Mouse (Mus musculus) midbrain, embryonic 12.5 days (tissue): ENCODE results near the gene Vwf. TPM values are rescaled to one million over a fixed set of nuclear protein-coding genes. Genes with fewer than 3 reads are reported as not detected.

Source experiments
- ATAC-seq: fragments of 200-750 bp; cut with Nextera tagmentation; 2 replicates; pipeline ENCODE4 v1.8.0; 2017; ENCODE audit warnings: low read depth, moderate TSS enrichment, moderate library complexity; ENCODE audit not compliant: low FRiP score
- H3K27ac ChIP-seq: fragments of 300-500 bp; sonication (generic); replicated peaks from 2 replicates; pipeline ENCODE4 v1.5.1; 2016; ENCODE audit warnings: mild to moderate bottlenecking
- H3K27me3 ChIP-seq: fragments of 300-500 bp; sonication (generic); 2 replicates; pipeline ENCODE4 v1.6.1; 2016; ENCODE audit warnings: mild to moderate bottlenecking
- H3K36me3 ChIP-seq: fragments of 300-500 bp; sonication (generic); 2 replicates; pipeline ENCODE4 v1.6.1; 2016
- H3K4me1 ChIP-seq: fragments of 300-500 bp; sonication (generic); 2 replicates; pipeline ENCODE4 v1.6.1; 2016
- H3K4me2 ChIP-seq: fragments of 300-500 bp; sonication (generic); replicated peaks from 2 replicates; pipeline ENCODE4 v1.6.1; 2016; ENCODE audit warnings: mild to moderate bottlenecking, moderate library complexity
- H3K4me3 ChIP-seq: fragments of 300-500 bp; sonication (generic); 2 replicates; pipeline ENCODE4 v1.5.1; 2016; ENCODE audit warnings: mild to moderate bottlenecking
- H3K9ac ChIP-seq: fragments of 300-500 bp; sonication (generic); replicated peaks from 2 replicates; pipeline ENCODE4 v1.6.1; 2016; ENCODE audit warnings: mild to moderate bottlenecking, moderate library complexity
- H3K9me3 ChIP-seq: fragments of 300-500 bp; sonication (generic); 2 replicates; pipeline ENCODE4 v1.6.1; 2016; ENCODE audit warnings: mild to moderate bottlenecking
- WGBS: fragments of 180-500 bp; shearing (Covaris S2); methylation state at CpG from one replicate; pipeline ENCODE4 v1.1.7; 2016; 5-methylcytosine and 5-hydroxymethylcytosine counted together
- polyA plus RNA-seq: library from polyadenylated mRNA; unstranded; fragments of >200 nt; fragmentation: Nextera tagmentation; extraction: Ambion mirVana; gene quantifications from 2 replicates; pipeline ENCODE4 v1.2.1, GENCODE M21; 2016

Vwf gene
- polyA plus RNA-seq, 1 experiment from 2014 or later, result 15.3 TPM

- Histone ChIP-seq H3K4me2 (no peak overlapping the region), H3K4me3 (no peak overlapping the region), H3K36me3 (no peaks in the 10 kb centered on the region), H3K9me3 (no peaks in the 10 kb centered on the region), H3K4me1 (no peaks in the 10 kb centered on the region), H3K27me3 (no peaks in the 10 kb centered on the region), H3K9ac (no peak overlapping the region), H3K27ac (no peak overlapping the region)
- 73% methylated on average over 6 of the region's 6 CpGs for WGBS
- no peak for ATAC-seq
Observed at GRCm38 (mm10) chr6:125552760-125553159, 6.2 kb downstream of the Vwf start.

GRCm38 (mm10) chr6:125553551-125553950 lies 7.0 kb downstream of the Vwf start:
- Histone ChIP-seq H3K27ac (no peak overlapping the region), H3K4me3 (no peak overlapping the region), H3K9me3 (no peaks in the 10 kb centered on the region), H3K27me3 (no peaks in the 10 kb centered on the region), H3K4me2 (no peak overlapping the region), H3K9ac (no peak overlapping the region), H3K36me3 (no peaks in the 10 kb centered on the region), H3K4me1 (no peaks in the 10 kb centered on the region)
- ATAC-seq, result no peak
- WGBS, result 89% methylated on average over 4 of the region's 4 CpGs

- H3K4me2 ChIP-seq, result no peak overlapping the region
- 0 out of 2 replicates have a peak, but pooled peaks cover 3% of the 10 kb centered on the region for H3K4me1 ChIP-seq
- no peak for ATAC-seq
- no peaks in the 10 kb centered on the region for H3K27me3 ChIP-seq
- no peaks in the 10 kb centered on the region for H3K9me3 ChIP-seq
- no peak overlapping the region for H3K9ac ChIP-seq
- 88% methylated on average over 8 of the region's 8 CpGs for WGBS
- no peak overlapping the region for H3K4me3 ChIP-seq
- no peak overlapping the region for H3K27ac ChIP-seq
- H3K36me3 ChIP-seq, result no peaks in the 10 kb centered on the region
Observed at GRCm38 (mm10) chr6:125558831-125559230, 12.3 kb downstream of the Vwf start.

- no peaks in the 10 kb centered on the region for H3K36me3 ChIP-seq
- 0 out of 2 replicates have a peak, but pooled peaks cover 3% of the 10 kb centered on the region for H3K4me1 ChIP-seq
- H3K9ac ChIP-seq, result no peak overlapping the region
- no peak overlapping the region for H3K4me3 ChIP-seq
- no peak for ATAC-seq
- H3K4me2 ChIP-seq, result no peak overlapping the region
- H3K27ac ChIP-seq, result no peak overlapping the region
- 79% methylated on average over 5 of the region's 5 CpGs for WGBS
- H3K27me3 ChIP-seq, result no peaks in the 10 kb centered on the region
- no peaks in the 10 kb centered on the region for H3K9me3 ChIP-seq
Observed at GRCm38 (mm10) chr6:125561031-125561430, 14.5 kb downstream of the Vwf start.

- Histone ChIP-seq H3K4me3 (no peak overlapping the region), H3K4me2 (no peak overlapping the region), H3K4me1 (0 out of 2 replicates have a peak, but pooled peaks cover 3% of the 10 kb centered on the region), H3K27ac (no peak overlapping the region), H3K36me3 (no peaks in the 10 kb centered on the region), H3K27me3 (no peaks in the 10 kb centered on the region), H3K9ac (no peak overlapping the region), H3K9me3 (no peaks in the 10 kb centered on the region)
- 79% methylated on average over 2 of the region's 2 CpGs for WGBS
- ATAC-seq, result no peak
Observed at GRCm38 (mm10) chr6:125561521-125561920, 14.9 kb downstream of the Vwf start.

- Histone ChIP-seq H3K4me3 (no peak overlapping the region), H3K36me3 (no peaks in the 10 kb centered on the region), H3K9me3 (no peaks in the 10 kb centered on the region), H3K4me2 (no peak overlapping the region), H3K27me3 (no peaks in the 10 kb centered on the region), H3K4me1 (0 out of 2 replicates have a peak, but pooled peaks cover 3% of the 10 kb centered on the region), H3K27ac (no peak overlapping the region), H3K9ac (no peak overlapping the region)
- WGBS, result 66% methylated on average over 7 of the region's 7 CpGs
- no peak for ATAC-seq
Observed at GRCm38 (mm10) chr6:125564812-125565281, 18.3 kb downstream of the Vwf start.

- H3K4me1 ChIP-seq, result 0 out of 2 replicates have a peak, but pooled peaks cover 3% of the 10 kb centered on the region
- no peaks in the 10 kb centered on the region for H3K36me3 ChIP-seq
- H3K4me3 ChIP-seq, result no peak overlapping the region
- H3K4me2 ChIP-seq, result no peak overlapping the region
- H3K9me3 ChIP-seq, result no peaks in the 10 kb centered on the region
- no peaks in the 10 kb centered on the region for H3K27me3 ChIP-seq
- H3K27ac ChIP-seq, result no peak overlapping the region
- no peak overlapping the region for H3K9ac ChIP-seq
- ATAC-seq, result no peak
- 87% methylated on average over 6 of the region's 6 CpGs for WGBS
Observed at GRCm38 (mm10) chr6:125565326-125565725, 18.8 kb downstream of the Vwf start.

GRCm38 (mm10) chr6:125566656-125567055 lies 20.1 kb downstream of the Vwf start:
- no peak overlapping the region for H3K27ac ChIP-seq
- ATAC-seq, result no peak
- no peak overlapping the region for H3K4me3 ChIP-seq
- WGBS, result 96% methylated on average over 3 of the region's 3 CpGs
- H3K36me3 ChIP-seq, result no peaks in the 10 kb centered on the region
- no peak overlapping the region for H3K4me2 ChIP-seq
- H3K9me3 ChIP-seq, result no peaks in the 10 kb centered on the region
- no peaks in the 10 kb centered on the region for H3K27me3 ChIP-seq
- H3K9ac ChIP-seq, result no peak overlapping the region
- 0 out of 2 replicates have a peak, but pooled peaks cover 3% of the 10 kb centered on the region for H3K4me1 ChIP-seq

- Histone ChIP-seq H3K27ac (no peak overlapping the region), H3K4me3 (no peak overlapping the region), H3K9ac (no peak overlapping the region), H3K9me3 (no peaks in the 10 kb centered on the region), H3K4me1 (peaks cover 11% of the 10 kb centered on the region), H3K4me2 (no peak overlapping the region), H3K27me3 (no peaks in the 10 kb centered on the region), H3K36me3 (no peaks in the 10 kb centered on the region)
- 80% methylated on average over 2 of the region's 2 CpGs for WGBS
- ATAC-seq, result no peak
Observed at GRCm38 (mm10) chr6:125568381-125568780, 21.8 kb downstream of the Vwf start.

GRCm38 (mm10) chr6:125572291-125573188 lies 26.0 kb downstream of the Vwf start:
- Histone ChIP-seq H3K27me3 (no peaks in the 10 kb centered on the region; the same call in 1 of the 2 replicates), H3K9ac (0 out of 2 replicates have a peak overlapping the region, but pooled peaks have one; percentile 24), H3K36me3 (no peaks in the 10 kb centered on the region), H3K4me1 (peaks cover 16% of the 10 kb centered on the region), H3K4me3 (peak overlapping the region; percentile 32), H3K4me2 (peak overlapping the region; percentile 57), H3K9me3 (no peaks in the 10 kb centered on the region), H3K27ac (peak overlapping the region; percentile 27)
- peak; percentile 34 for ATAC-seq
- 40% methylated on average over 18 of the region's 18 CpGs for WGBS

GRCm38 (mm10) chr6:125573189-125573928 lies 26.8 kb downstream of the Vwf start:
- Histone ChIP-seq H3K27ac (peak overlapping the region; percentile 27), H3K36me3 (no peaks in the 10 kb centered on the region), H3K27me3 (no peaks in the 10 kb centered on the region; the same call in 1 of the 2 replicates)

GRCm38 (mm10) chr6:125575080-125575479 lies 28.5 kb downstream of the Vwf start:
- Histone ChIP-seq H3K9me3 (no peaks in the 10 kb centered on the region), H3K9ac (no peak overlapping the region), H3K27ac (no peak overlapping the region), H3K27me3 (no peaks in the 10 kb centered on the region; the same call in 1 of the 2 replicates), H3K4me3 (no peak overlapping the region), H3K4me1 (peaks cover 25% of the 10 kb centered on the region), H3K4me2 (no peak overlapping the region), H3K36me3 (no peaks in the 10 kb centered on the region)
- WGBS, result 97% methylated on average over 6 of the region's 6 CpGs
- ATAC-seq, result no peak

More at GRCm38 (mm10) chr6:125573189-125573928, 26.8 kb downstream of the Vwf start:
- Histone ChIP-seq H3K9ac (0 out of 2 replicates have a peak overlapping the region, but pooled peaks have one; percentile 24), H3K4me2 (peak overlapping the region; percentile 57), H3K4me3 (peak overlapping the region; percentile 32), H3K4me1 (peaks cover 22% of the 10 kb centered on the region), H3K9me3 (no peaks in the 10 kb centered on the region)
- peak; percentile 89 for ATAC-seq
- WGBS, result 6% methylated on average over 14 of the region's 14 CpGs
